Mouse (Mus musculus) neural tube, embryonic 15.5 days (tissue): ENCODE results near the gene Fmo5. TPM values are rescaled to one million over a fixed set of nuclear protein-coding genes. Genes with fewer than 3 reads are reported as not detected.

Source experiments
- ATAC-seq: fragments of 200-750 bp; cut with Nextera tagmentation; 2 replicates; pipeline ENCODE4 v1.8.0; 2017; ENCODE audit warnings: mild to moderate bottlenecking, moderate TSS enrichment, moderate library complexity; ENCODE audit not compliant: low FRiP score
- H3K27ac ChIP-seq: fragments of 300-500 bp; sonication (generic); replicated peaks from 2 replicates; pipeline ENCODE4 v1.5.1; 2015; ENCODE audit warnings: mild to moderate bottlenecking, inconsistent platforms
- H3K27me3 ChIP-seq: fragments of 300-500 bp; sonication (generic); replicated peaks from 2 replicates; pipeline ENCODE4 v1.6.1; 2015; ENCODE audit warnings: inconsistent platforms
- H3K36me3 ChIP-seq: fragments of 300-500 bp; sonication (generic); 2 replicates; pipeline ENCODE4 v1.6.1; 2015; ENCODE audit warnings: inconsistent platforms
- H3K4me1 ChIP-seq: fragments of 300-500 bp; sonication (generic); 2 replicates; pipeline ENCODE4 v1.6.1; 2015; ENCODE audit warnings: inconsistent platforms
- H3K4me2 ChIP-seq: fragments of 300-500 bp; sonication (generic); 2 replicates; pipeline ENCODE4 v1.6.1; 2015; ENCODE audit warnings: inconsistent platforms, mild to moderate bottlenecking, moderate library complexity
- H3K4me3 ChIP-seq: fragments of 300-500 bp; sonication (generic); replicated peaks from 2 replicates; pipeline ENCODE4 v1.5.1; 2015; ENCODE audit warnings: mild to moderate bottlenecking, inconsistent platforms
- H3K9ac ChIP-seq: fragments of 300-500 bp; sonication (generic); replicated peaks from 2 replicates; pipeline ENCODE4 v1.6.1; 2015; ENCODE audit warnings: mild to moderate bottlenecking, inconsistent platforms
- H3K9me3 ChIP-seq: fragments of 300-500 bp; sonication (generic); replicated peaks from 2 replicates; pipeline ENCODE4 v1.6.1; 2016; ENCODE audit warnings: inconsistent platforms
- WGBS: fragments of 180-500 bp; shearing (Covaris S2); methylation state at CpG from one replicate; pipeline ENCODE4 v1.1.7; 2015; ENCODE audit warnings: mixed read lengths; 5-methylcytosine and 5-hydroxymethylcytosine counted together
- polyA plus RNA-seq: library from polyadenylated mRNA; unstranded; fragments of >200 nt; fragmentation: Nextera tagmentation; extraction: Ambion mirVana; gene quantifications from 2 replicates; pipeline ENCODE4 v1.2.1, GENCODE M21; 2015

The Fmo5 gene
- polyA plus RNA-seq: 0.72 and 2.1 TPM in 2 replicates

DNA sequence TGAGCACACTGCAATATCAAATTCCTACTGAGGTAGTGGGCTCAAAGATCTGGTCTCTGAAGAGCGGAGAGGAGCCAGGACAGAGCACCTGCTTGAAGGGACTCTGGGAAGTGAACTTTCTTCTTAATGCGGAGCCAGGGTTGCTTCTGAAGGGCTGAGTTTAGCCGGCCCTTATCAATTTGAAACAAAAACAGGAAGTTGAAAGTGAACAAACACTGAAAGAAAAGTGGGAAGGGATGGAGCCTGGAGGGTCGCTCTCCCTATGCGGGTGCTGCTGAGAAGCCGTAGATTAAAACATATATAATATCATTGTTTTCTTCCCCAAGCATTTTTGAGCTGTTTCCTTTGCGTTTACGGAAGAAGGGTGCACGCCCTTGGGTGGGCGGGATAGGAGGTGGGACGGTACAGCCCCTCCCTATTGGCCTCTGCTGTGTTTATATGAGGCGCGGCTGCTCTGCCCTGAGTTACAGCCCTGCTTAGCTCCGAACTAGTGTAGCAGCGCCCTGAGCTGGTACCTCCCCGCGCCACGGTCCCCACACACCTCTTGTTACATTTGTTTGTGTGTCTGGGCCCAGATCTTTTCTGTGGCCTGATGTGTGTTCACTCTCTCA, at the start of gene Fmo5:
Fmo5 (plus strand) TSS at position 414 of the 611 bp plus-strand sequence.
- peaks cover 5% of the 10 kb centered on the region; the same call in 1 of the 2 replicates for H3K4me1 ChIP-seq
- H3K27ac ChIP-seq: no peak within 1 kb of the TSS
- H3K27me3 ChIP-seq: no peaks in the 10 kb centered on the region
- ATAC-seq: no peak
- peak within 1 kb of the TSS; percentile 54 for H3K4me2 ChIP-seq
- peak within 1 kb of the TSS; percentile 31 for H3K4me3 ChIP-seq
- no peaks in the 10 kb centered on the region for H3K9me3 ChIP-seq
- 5% methylated on average over 18 of the region's 18 CpGs for WGBS
- H3K9ac ChIP-seq: no peak within 1 kb of the TSS
- H3K36me3 ChIP-seq: no peaks in the 10 kb centered on the region

DNA sequence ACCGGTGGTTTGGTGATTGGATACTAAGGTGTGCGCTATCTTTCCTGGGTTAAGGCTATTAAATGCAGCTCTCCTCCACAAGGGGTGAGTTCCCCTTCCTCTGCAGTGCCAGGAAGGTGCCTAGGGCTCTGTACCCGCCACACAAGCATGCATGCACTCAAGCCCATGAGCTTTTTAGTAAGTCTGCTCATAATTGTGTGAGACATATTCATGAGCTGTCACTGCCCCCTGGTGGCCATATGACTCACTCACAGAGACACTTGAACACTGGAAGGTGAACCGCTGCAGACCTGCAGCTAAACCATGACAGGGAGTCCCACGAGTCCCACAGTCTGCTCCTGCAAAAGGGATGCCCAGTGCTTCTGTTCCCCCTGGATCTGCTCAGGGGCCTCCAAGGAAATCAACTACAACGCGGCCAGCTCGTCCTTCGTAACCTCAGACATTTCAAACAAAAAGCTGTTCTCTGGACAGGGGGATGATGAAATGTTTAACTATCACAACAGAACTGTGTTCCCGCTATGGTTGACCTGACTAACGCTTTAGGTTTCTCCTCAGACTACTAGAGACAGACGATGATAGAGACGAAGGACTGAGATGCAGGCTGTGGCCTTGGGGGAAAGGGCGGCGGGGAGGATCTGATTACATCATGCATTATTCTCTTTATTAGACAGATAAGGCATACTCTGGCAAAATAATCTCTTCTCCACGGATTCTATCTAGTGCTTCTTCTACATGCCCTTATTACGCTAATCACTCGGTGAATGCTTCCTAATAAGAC, 43.0 kb upstream of the Fmo5 start:
- no peak overlapping the region for H3K27ac ChIP-seq
- no peak overlapping the region for H3K4me3 ChIP-seq
- WGBS: 55% methylated on average over 18 of the region's 18 CpGs
- peak; percentile 90 for ATAC-seq
- H3K36me3 ChIP-seq: peaks cover 6% of the 10 kb centered on the region; the same call in 1 of the 2 replicates
- no peaks in the 10 kb centered on the region for H3K27me3 ChIP-seq
- H3K9me3 ChIP-seq: no peaks in the 10 kb centered on the region
- no peak overlapping the region for H3K9ac ChIP-seq
- H3K4me1 ChIP-seq: 0 out of 2 replicates have a peak, but pooled peaks cover 7% of the 10 kb centered on the region
- peak overlapping the region; percentile 28 for H3K4me2 ChIP-seq

- WGBS: 74% methylated on average over 9 of the region's 9 CpGs
- no peak overlapping the region for H3K9ac ChIP-seq
- ATAC-seq: no peak
Measured at GRCm38 (mm10) chr3:97587656-97588055, 40.9 kb upstream of the Fmo5 start.

DNA sequence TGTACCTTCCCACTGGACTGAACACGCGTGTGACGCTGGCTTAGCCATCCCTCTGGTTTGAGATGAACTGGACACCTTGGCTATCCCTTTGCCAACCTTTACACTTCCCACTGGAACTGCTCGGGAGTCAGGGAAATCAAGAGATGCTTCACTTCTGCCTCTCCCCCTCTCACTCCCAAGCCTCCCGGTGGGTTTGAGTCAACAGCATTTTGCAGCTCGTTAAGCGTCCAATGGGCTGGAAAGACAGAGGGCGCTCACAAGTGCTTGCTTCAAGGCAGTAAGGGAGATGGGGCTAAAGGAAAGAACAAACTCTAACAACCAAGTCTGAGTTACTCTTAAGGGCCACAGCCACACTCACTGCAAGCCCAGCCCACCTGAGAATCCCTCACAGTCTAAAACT, 37.9 kb upstream of the Fmo5 start:
- no peaks in the 10 kb centered on the region for H3K36me3 ChIP-seq
- H3K4me1 ChIP-seq: 0 out of 2 replicates have a peak, but pooled peaks cover 1% of the 10 kb centered on the region
- no peak overlapping the region for H3K27ac ChIP-seq
- H3K27me3 ChIP-seq: no peaks in the 10 kb centered on the region
- no peaks in the 10 kb centered on the region for H3K9me3 ChIP-seq
- 50% methylated on average over 8 of the region's 8 CpGs for WGBS
- no peak overlapping the region for H3K9ac ChIP-seq
- ATAC-seq: no peak
- no peak overlapping the region for H3K4me2 ChIP-seq
- no peak overlapping the region for H3K4me3 ChIP-seq

More at GRCm38 (mm10) chr3:97587656-97588055, 40.9 kb upstream of the Fmo5 start:
- H3K36me3 ChIP-seq: no peaks in the 10 kb centered on the region
- H3K9me3 ChIP-seq: no peaks in the 10 kb centered on the region
- H3K4me3 ChIP-seq: no peak overlapping the region
- H3K4me1 ChIP-seq: 0 out of 2 replicates have a peak, but pooled peaks cover 7% of the 10 kb centered on the region
- H3K4me2 ChIP-seq: no peak overlapping the region
- H3K27ac ChIP-seq: no peak overlapping the region
- H3K27me3 ChIP-seq: no peaks in the 10 kb centered on the region

GRCm38 (mm10) chr3:97593089-97593488, 35.5 kb upstream of the Fmo5 start:
- Histone ChIP-seq H3K4me3 (no peak overlapping the region), H3K36me3 (no peaks in the 10 kb centered on the region), H3K9me3 (no peaks in the 10 kb centered on the region), H3K27me3 (no peaks in the 10 kb centered on the region), H3K4me1 (no peaks in the 10 kb centered on the region), H3K4me2 (no peak overlapping the region), H3K9ac (no peak overlapping the region), H3K27ac (no peak overlapping the region)
- 96% methylated on average over 5 of the region's 5 CpGs for WGBS
- ATAC-seq: no peak

DNA sequence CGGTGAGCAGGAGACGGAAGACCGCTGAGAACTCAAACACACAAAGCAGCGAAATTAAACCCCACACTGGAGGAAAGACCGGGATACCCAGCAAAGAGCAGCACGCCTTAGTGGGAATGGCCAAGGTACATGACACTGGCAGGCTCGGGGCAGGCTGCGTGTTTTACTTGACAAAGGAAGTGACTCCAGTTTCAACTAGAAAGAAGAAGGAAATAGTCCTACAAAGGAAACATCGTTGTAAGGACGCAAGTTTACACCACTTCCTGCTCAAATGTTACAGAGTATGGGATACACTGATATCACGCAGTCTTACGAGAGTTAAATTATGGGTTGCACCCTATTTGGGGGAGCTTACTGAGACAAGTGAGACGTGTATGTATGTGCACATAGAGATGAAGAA, 34.5 kb upstream of the Fmo5 start:
- 91% methylated on average over 13 of the region's 13 CpGs for WGBS

GRCm38 (mm10) chr3:97595066-97595465, 33.5 kb upstream of the Fmo5 start:
- 91% methylated on average over 6 of the region's 6 CpGs for WGBS
- ATAC-seq: no peak
- H3K4me1 ChIP-seq: no peaks in the 10 kb centered on the region

More for the DNA sequence above, 34.5 kb upstream of the Fmo5 start:
- H3K4me1 ChIP-seq: no peaks in the 10 kb centered on the region
- no peaks in the 10 kb centered on the region for H3K9me3 ChIP-seq
- no peak overlapping the region for H3K4me2 ChIP-seq
- H3K27ac ChIP-seq: no peak overlapping the region
- no peak overlapping the region for H3K9ac ChIP-seq
- no peaks in the 10 kb centered on the region for H3K36me3 ChIP-seq
- no peak for ATAC-seq
- H3K27me3 ChIP-seq: no peaks in the 10 kb centered on the region
- H3K4me3 ChIP-seq: no peak overlapping the region

GRCm38 (mm10) chr3:97596796-97597195, 31.8 kb upstream of the Fmo5 start:
- Histone ChIP-seq H3K9ac (no peak overlapping the region), H3K27me3 (no peaks in the 10 kb centered on the region), H3K27ac (no peak overlapping the region), H3K4me2 (no peak overlapping the region), H3K4me3 (no peak overlapping the region), H3K36me3 (no peaks in the 10 kb centered on the region), H3K4me1 (no peaks in the 10 kb centered on the region), H3K9me3 (no peaks in the 10 kb centered on the region)
- 82% methylated on average over 8 of the region's 8 CpGs for WGBS
- no peak for ATAC-seq

More at GRCm38 (mm10) chr3:97595066-97595465, 33.5 kb upstream of the Fmo5 start:
- no peak overlapping the region for H3K4me2 ChIP-seq
- no peak overlapping the region for H3K27ac ChIP-seq
- no peak overlapping the region for H3K4me3 ChIP-seq
- H3K27me3 ChIP-seq: no peaks in the 10 kb centered on the region
- H3K9me3 ChIP-seq: no peaks in the 10 kb centered on the region
- H3K9ac ChIP-seq: no peak overlapping the region
- H3K36me3 ChIP-seq: no peaks in the 10 kb centered on the region

DNA sequence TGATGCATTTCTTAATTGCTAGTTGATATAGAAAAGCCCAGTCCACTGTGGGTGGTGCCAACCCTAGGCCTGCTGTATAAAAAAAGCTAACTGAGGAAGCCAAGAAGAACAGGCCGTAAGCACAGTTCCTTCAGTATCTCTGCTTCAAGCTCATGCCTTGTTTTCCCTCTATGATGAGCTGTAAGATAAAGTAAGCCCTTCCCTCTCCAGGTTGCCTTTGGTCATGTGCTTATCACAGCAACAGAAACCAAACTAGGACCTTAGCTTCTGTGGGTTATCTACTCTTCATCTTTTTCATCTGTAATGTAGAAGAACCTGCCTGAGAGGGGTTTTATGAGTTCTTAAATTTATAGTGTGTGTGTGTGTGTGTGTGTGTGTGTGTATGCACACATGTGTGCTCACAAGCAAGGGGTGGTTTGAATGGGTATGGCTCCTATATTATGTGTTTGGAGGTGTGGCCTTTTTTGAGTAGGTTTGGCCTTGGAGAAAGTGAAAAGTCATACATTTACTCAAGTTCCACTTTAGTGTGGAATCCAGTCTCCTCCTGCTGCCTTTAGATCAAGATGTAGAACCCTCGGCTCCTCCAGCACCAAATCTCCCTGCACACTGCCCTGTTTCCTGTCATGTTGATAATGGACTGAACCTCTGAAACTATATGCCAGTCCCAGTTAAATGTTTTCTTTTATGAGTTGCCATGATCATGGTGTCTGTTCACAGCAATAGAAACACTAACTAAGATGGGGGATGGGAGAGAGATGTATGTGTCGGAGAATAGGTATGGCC, 28.4 kb upstream of the Fmo5 start:
- WGBS: 97% methylated on average over 3 of the region's 3 CpGs
- Histone ChIP-seq H3K9me3 (no peaks in the 10 kb centered on the region), H3K4me1 (no peaks in the 10 kb centered on the region), H3K9ac (no peak overlapping the region), H3K4me2 (no peak overlapping the region), H3K27me3 (no peaks in the 10 kb centered on the region), H3K4me3 (no peak overlapping the region), H3K27ac (no peak overlapping the region), H3K36me3 (no peaks in the 10 kb centered on the region)
- no peak for ATAC-seq

GRCm38 (mm10) chr3:97609201-97609844, 19.3 kb upstream of the Fmo5 start:
- no peaks in the 10 kb centered on the region for H3K36me3 ChIP-seq
- no peaks in the 10 kb centered on the region for H3K27me3 ChIP-seq
- WGBS: 4% methylated on average over 20 of the region's 20 CpGs
- ATAC-seq: peak; percentile 37
- peaks cover 7% of the 10 kb centered on the region for H3K4me1 ChIP-seq
- peak overlapping the region; percentile 92; the same call in 1 of the 2 replicates for H3K27ac ChIP-seq
- no peak overlapping the region for H3K9ac ChIP-seq
- peak overlapping the region; percentile 72 for H3K4me3 ChIP-seq
- peak overlapping the region; percentile 56 for H3K4me2 ChIP-seq
- H3K9me3 ChIP-seq: no peaks in the 10 kb centered on the region

- Histone ChIP-seq H3K27me3 (no peaks in the 10 kb centered on the region), H3K36me3 (no peaks in the 10 kb centered on the region), H3K27ac (peak within 1 kb of the TSS; percentile 92), H3K9ac (peak within 1 kb of the TSS; percentile 85), H3K9me3 (no peaks in the 10 kb centered on the region), H3K4me2 (peak within 1 kb of the TSS; percentile 56), H3K4me1 (peaks cover 7% of the 10 kb centered on the region), H3K4me3 (peak within 1 kb of the TSS; percentile 72)
- 0% methylated on average over 43 of the region's 56 CpGs for WGBS
- peak; percentile 96 for ATAC-seq
Measured at GRCm38 (mm10) chr3:97609845-97610410, 18.7 kb upstream of the Fmo5 start, which contains the start of gene Chd1l. Chd1l (minus strand) TSS chr3:97610203.
